Mouse (Mus musculus) lung, embryonic 14.5 days (tissue): ENCODE measurements around the gene Birc5. TPM values are rescaled to one million over a fixed set of nuclear protein-coding genes. Genes with fewer than 3 reads are reported as not detected.

ENCODE experiments used
- ATAC-seq: fragments of 200-750 bp; cut with Nextera tagmentation; 2 replicates; pipeline ENCODE4 v1.8.0; 2017; ENCODE audit warnings: mild to moderate bottlenecking, moderate TSS enrichment, moderate library complexity; ENCODE audit not compliant: insufficient read depth
- DNase-seq: peaks from one replicate; pipeline ENCODE4 v3.0.0-alpha.2; 2015
- H3K27ac ChIP-seq: fragments of 300-500 bp; sonication (generic); 2 replicates; pipeline ENCODE4 v1.5.1; 2014; ENCODE audit warnings: low read depth, mild to moderate bottlenecking, moderate library complexity
- H3K27me3 ChIP-seq: fragments of 300-500 bp; sonication (generic); 2 replicates; pipeline ENCODE4 v1.6.1; 2014; ENCODE audit warnings: low read length, control low read depth; ENCODE audit not compliant: insufficient read depth
- H3K36me3 ChIP-seq: fragments of 300-500 bp; sonication (generic); 2 replicates; pipeline ENCODE4 v1.6.1; 2014; ENCODE audit warnings: control low read depth; ENCODE audit not compliant: insufficient read depth
- H3K4me1 ChIP-seq: fragments of 300-500 bp; sonication (generic); 2 replicates; pipeline ENCODE4 v1.6.1; 2014; ENCODE audit warnings: antibody characterized with exemption, control low read depth; ENCODE audit not compliant: insufficient read depth
- H3K4me2 ChIP-seq: fragments of 300-500 bp; sonication (generic); 2 replicates; pipeline ENCODE4 v1.6.1; 2014; ENCODE audit warnings: mild to moderate bottlenecking
- H3K4me3 ChIP-seq: fragments of 300-500 bp; sonication (generic); 2 replicates; pipeline ENCODE4 v1.5.1; 2014; ENCODE audit warnings: low read depth, low read length
- H3K9ac ChIP-seq: fragments of 300-500 bp; sonication (generic); 2 replicates; pipeline ENCODE4 v1.6.1; 2014
- H3K9me3 ChIP-seq: fragments of 300-500 bp; sonication (generic); 2 replicates; pipeline ENCODE4 v1.6.1; 2016; ENCODE audit warnings: low read depth, low read length, control low read depth
- CTCF ChIP-seq: IDR thresholded peaks from 2 replicates; pipeline ENCODE4 v1.5.1; 2016; ENCODE audit warnings: antibody characterized with exemption, low read depth
- WGBS: fragments of 180-500 bp; shearing (Covaris S2); extraction: QIAGEN DNeasy Blood & Tissue Kit; methylation state at CpG from one replicate; pipeline ENCODE4 v1.1.7; 2014; 5-methylcytosine and 5-hydroxymethylcytosine counted together
- polyA plus RNA-seq: library from polyadenylated mRNA; unstranded; fragments of >200 nt; fragmentation: Nextera tagmentation; extraction: Ambion mirVana; gene quantifications from 2 replicates; pipeline ENCODE4 v1.2.1, GENCODE M21; 2014

Birc5 gene
- polyA plus RNA-seq, 1 experiment from 2014 or later = 399 TPM

DNA sequence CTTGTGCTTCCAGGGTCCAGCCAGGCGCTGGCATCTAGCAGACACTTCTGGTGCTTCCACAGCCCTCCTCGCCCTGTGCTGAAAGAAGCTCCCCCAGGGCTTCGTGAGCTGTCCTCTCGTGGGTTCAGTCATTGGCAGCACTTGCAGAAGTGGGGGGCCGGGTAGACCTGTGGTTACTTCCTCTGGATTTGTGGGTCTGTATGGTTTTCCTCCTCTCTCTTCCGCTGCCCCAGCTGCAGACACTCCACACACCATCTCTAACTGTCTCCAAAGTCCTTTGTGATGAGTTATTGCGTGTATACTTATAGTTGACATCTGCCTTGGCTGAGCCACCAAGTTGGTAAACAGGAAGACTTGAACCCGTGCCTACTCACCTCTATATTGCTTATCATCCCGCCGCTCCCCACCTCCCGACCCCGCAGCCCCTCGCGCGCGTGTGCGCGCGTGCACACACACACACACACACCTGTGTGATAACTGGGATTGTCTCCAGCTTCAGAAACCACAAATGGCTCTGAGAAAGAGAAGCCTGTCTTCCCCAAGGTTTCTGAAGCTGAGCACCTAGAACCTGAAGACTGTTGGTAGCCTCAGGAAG lies 42.6 kb downstream of the Birc5 start:
- TF ChIP-seq CTCF = no peak
- Histone ChIP-seq H3K36me3 (no peaks in the 10 kb centered on the region), H3K9ac (no peak overlapping the region), H3K4me1 (peaks cover 19% of the 10 kb centered on the region), H3K27me3 (0 out of 2 replicates have a peak, but pooled peaks cover 7% of the 10 kb centered on the region), H3K27ac (no peak overlapping the region), H3K4me3 (no peak overlapping the region), H3K4me2 (no peak overlapping the region), H3K9me3 (no peaks in the 10 kb centered on the region)
- 78% methylated on average over 19 of the region's 19 CpGs for WGBS
- no peak for ATAC-seq
- DNase-seq = peak; percentile 32

DNA sequence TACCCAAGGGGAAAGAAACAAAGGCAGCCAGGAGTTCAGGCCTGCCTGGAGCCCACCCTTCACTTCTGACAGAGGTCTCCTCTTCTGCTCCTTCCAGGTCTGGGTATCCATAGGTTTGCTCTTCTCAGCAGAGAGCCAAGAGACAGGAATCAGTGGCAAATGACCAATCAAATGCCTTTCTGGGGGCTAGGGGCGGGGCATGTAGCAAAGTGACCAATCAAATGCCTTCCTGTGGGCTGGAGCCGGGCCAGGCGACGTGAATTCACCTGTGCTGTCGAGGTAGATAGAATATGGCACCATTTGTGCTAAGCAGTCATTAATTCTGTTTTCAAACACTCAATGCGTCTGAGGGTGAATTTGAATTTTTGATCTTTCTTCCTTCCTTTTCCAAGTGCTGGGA lies 43.1 kb downstream of the Birc5 start:
- 0 out of 2 replicates have a peak, but pooled peaks cover 7% of the 10 kb centered on the region for H3K27me3 ChIP-seq
- H3K4me1 ChIP-seq = peaks cover 19% of the 10 kb centered on the region
- H3K27ac ChIP-seq = no peak overlapping the region
- H3K9me3 ChIP-seq = no peaks in the 10 kb centered on the region
- H3K4me3 ChIP-seq = no peak overlapping the region
- ATAC-seq = no peak
- DNase-seq = peak; percentile 21
- H3K4me2 ChIP-seq = no peak overlapping the region
- 40% methylated on average over 6 of the region's 6 CpGs for WGBS
- TF ChIP-seq CTCF = no peak
- H3K9ac ChIP-seq = no peak overlapping the region
- H3K36me3 ChIP-seq = no peaks in the 10 kb centered on the region

DNA sequence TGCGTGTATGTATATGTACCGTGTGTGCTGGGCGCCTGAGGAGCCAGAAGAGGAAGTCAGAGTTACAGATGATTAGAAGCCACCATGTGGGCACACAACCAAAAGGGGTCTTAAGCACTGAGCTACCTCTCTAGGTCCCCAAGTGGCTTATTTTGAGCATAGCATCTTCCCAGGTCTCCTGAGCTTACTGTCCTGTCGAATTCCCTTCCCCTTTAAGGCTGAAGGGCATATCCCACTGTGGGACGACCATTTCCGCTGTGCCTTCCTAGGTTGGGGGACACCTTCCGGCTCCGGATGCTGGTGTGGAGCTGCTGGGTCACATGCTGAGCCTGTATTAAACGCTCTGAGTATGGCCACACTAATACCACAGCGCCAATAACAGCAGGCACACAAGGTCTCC lies 45.6 kb downstream of the Birc5 start:
- H3K9me3 ChIP-seq = no peaks in the 10 kb centered on the region
- no peaks in the 10 kb centered on the region for H3K36me3 ChIP-seq
- H3K4me2 ChIP-seq = no peak overlapping the region
- no peak overlapping the region for H3K27ac ChIP-seq
- H3K9ac ChIP-seq = no peak overlapping the region
- ATAC-seq = no peak
- WGBS = 58% methylated on average over 10 of the region's 10 CpGs
- H3K27me3 ChIP-seq = 0 out of 2 replicates have a peak, but pooled peaks cover 1% of the 10 kb centered on the region
- H3K4me3 ChIP-seq = no peak overlapping the region
- peaks cover 8% of the 10 kb centered on the region for H3K4me1 ChIP-seq
- TF ChIP-seq CTCF = no peak
- no peak for DNase-seq

DNA sequence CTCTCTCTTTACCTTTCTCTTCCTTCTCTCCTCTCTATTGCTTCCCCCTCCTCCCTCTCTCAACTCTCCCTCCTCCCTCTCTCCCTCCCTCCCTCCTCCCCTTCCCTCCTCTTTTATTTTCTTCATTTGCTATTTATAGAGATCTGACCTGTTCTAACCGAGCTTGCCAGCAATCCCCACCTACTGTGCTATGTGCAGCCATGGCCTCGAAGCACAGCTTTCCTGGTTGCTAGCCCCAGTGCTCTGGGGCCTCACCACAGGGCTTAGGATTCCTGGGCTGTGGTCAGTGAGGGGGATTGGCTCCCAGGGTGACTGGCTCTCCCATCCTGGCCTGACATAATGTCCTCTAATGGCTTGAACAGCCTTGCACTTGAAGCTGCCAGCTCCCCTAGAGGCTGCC lies 47.5 kb downstream of the Birc5 start:
- Histone ChIP-seq H3K36me3 (no peaks in the 10 kb centered on the region), H3K9ac (no peak overlapping the region), H3K4me2 (no peak overlapping the region), H3K4me3 (no peak overlapping the region), H3K4me1 (no peaks in the 10 kb centered on the region), H3K9me3 (no peaks in the 10 kb centered on the region), H3K27me3 (no peaks in the 10 kb centered on the region), H3K27ac (no peak overlapping the region)
- no peak for DNase-seq
- no peak for TF ChIP-seq CTCF
- ATAC-seq = no peak
- 30% methylated on average over 2 of the region's 2 CpGs for WGBS

DNA sequence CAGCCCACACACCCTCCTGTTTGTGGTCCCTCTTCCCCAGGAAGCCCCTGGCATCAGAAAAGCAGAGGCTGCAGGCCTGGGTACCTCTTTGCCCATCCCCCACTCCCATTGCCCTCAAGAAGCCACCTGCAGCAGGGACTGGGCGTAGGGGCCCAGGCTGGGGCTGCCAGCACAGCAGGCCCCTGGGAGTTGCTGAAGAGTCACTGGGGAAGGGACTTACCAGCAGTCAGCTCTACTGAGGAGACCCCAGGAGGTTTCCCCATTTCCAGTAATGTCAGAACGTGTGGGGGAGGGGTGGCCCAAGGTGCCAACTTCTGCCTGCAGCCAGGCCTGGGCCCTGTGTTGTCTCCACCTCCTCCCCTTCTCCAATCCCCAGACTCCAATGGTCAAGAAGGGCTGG lies 53.2 kb downstream of the Birc5 start:
- no peak for DNase-seq
- Histone ChIP-seq H3K4me2 (no peak overlapping the region), H3K36me3 (no peaks in the 10 kb centered on the region), H3K9me3 (no peaks in the 10 kb centered on the region), H3K27ac (no peak overlapping the region), H3K4me1 (no peaks in the 10 kb centered on the region), H3K4me3 (no peak overlapping the region), H3K27me3 (no peaks in the 10 kb centered on the region), H3K9ac (no peak overlapping the region)
- ATAC-seq = no peak
- TF ChIP-seq CTCF = no peak
- 61% methylated on average over 2 of the region's 2 CpGs for WGBS

DNA sequence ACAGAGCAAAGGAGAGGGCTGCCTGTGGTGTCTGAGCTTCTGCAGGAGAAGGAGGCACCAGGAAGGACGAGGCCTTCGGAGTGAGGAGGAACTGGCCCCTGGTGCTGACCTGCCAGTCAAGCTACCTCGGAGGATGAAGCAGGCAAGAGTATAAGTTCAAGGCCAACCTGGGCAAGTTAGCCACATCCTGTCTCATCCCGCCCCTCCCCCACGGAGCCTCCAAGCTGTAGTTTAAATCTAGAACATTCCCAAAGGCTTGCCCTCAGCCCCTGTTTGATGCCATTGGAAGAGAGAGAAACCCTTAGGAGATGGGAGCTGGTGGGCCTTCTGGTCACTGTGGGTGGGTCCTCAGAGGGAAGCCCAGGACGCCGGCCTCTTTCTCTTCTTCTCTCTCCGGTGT lies 55.4 kb downstream of the Birc5 start:
- WGBS = 77% methylated on average over 8 of the region's 8 CpGs
- TF ChIP-seq CTCF = no peak
- Histone ChIP-seq H3K36me3 (no peaks in the 10 kb centered on the region), H3K27me3 (no peaks in the 10 kb centered on the region), H3K27ac (no peak overlapping the region), H3K4me3 (no peak overlapping the region), H3K4me1 (no peaks in the 10 kb centered on the region), H3K4me2 (no peak overlapping the region), H3K9me3 (no peaks in the 10 kb centered on the region), H3K9ac (no peak overlapping the region)
- no peak for ATAC-seq
- no peak for DNase-seq

Other genes with a start within 250 kb of the Birc5 start
- gene Tnrc6c, start 195.0 kb upstream of the Birc5 start, polyA plus RNA-seq = 10.9 and 11.6 TPM in 2 replicates
- gene Tmc8, start 67.2 kb upstream of the Birc5 start, polyA plus RNA-seq = 1.6 and 2.9 TPM in 2 replicates
- 18.2 and 18.6 TPM in 2 replicates for gene Tmc6, start 67.1 kb upstream of the Birc5 start, polyA plus RNA-seq
- 0.22 and 0.23 TPM in 2 replicates for gene 6030468B19Rik, start 51.6 kb upstream of the Birc5 start, polyA plus RNA-seq
- 0.23 and 0.30 TPM in 2 replicates for gene Gm20708, start 39.6 kb upstream of the Birc5 start, polyA plus RNA-seq
- gene Syngr2, start 39.6 kb upstream of the Birc5 start, polyA plus RNA-seq = 65.9 and 71.6 TPM in 2 replicates
- 4.6 TPM in 2 replicates for gene Afmid, start 23.3 kb upstream of the Birc5 start, polyA plus RNA-seq
- gene Tk1, start 23.2 kb upstream of the Birc5 start, polyA plus RNA-seq = 144 and 158 TPM in 2 replicates
- gene Tmem235, start 11.5 kb downstream of the Birc5 start, polyA plus RNA-seq = not detected in 2 replicates
- 3.4 and 3.7 TPM in 2 replicates for gene Tha1, start 24.2 kb downstream of the Birc5 start, polyA plus RNA-seq
- 5.4 and 6.4 TPM in 2 replicates for gene Socs3, start 120.8 kb downstream of the Birc5 start, polyA plus RNA-seq
- gene Pgs1, start 137.0 kb downstream of the Birc5 start, polyA plus RNA-seq = 35.8 and 40.8 TPM in 2 replicates